Mouse (Mus musculus) layer of hippocampus, adult 9-10 months (tissue): ENCODE results near the gene Plxdc2.

ENCODE experiments used
- DNase-seq: peaks from one replicate; pipeline ENCODE4 v3.0.0; 2022; ENCODE audit warnings: low spot score

The Plxdc2 gene

GRCm38 (mm10) chr2:16356106-16356818 lies at the start of gene Plxdc2:
Gene Plxdc2, plus strand, starts transcription at chr2:16356304.
- peak; percentile 51 for DNase-seq

DNA sequence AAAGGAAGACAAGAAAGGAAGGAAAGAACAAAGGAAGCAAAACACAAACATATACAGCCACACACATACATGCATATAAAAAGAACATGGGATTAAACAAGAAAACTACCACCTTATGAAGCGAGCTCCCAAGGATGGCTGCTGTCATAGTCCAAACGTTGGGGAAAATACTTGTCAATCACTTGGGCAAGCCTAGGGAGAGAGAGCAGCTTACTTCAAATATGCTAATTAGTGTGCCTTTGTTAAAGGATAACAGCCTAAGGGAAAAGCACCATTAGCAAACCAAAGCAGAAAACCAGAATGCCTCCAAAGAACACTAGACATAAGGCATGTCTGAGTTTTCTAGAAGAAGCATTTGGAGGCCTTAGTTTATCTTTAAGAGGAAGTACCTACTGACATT lies 45.7 kb upstream of the Plxdc2 start:
- DNase-seq: no peak

DNA sequence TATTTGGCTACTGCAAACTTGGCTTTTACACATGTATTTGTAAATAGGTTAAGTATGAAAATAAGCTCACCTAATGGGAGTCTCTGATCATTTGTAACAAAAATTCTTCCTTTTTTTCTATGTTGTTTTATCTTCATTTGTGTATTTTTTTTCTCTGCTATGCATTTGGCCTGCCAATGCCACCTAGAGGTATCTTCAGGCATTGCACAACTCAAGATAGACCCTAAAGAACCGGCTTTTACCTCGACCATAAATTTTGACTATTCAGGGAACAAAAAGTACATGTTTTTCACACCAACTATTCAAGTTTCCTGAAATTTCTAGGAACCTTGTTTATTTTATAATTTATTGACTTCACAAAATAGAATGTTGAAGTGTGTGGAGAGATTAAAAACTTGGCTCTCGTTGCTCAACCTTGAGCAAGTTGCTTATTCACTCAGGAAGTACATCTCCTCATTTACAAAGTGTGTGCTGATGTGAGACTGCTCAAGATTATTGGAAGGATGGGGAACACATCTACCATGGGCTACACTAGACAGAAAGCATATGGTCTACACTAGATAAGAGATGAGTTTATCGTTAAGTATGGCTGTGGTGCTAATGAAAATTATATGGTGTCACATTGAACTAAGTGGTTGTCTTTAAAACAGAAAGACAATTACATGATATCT lies 43.6 kb upstream of the Plxdc2 start:
- peak; percentile 72 for DNase-seq

DNA sequence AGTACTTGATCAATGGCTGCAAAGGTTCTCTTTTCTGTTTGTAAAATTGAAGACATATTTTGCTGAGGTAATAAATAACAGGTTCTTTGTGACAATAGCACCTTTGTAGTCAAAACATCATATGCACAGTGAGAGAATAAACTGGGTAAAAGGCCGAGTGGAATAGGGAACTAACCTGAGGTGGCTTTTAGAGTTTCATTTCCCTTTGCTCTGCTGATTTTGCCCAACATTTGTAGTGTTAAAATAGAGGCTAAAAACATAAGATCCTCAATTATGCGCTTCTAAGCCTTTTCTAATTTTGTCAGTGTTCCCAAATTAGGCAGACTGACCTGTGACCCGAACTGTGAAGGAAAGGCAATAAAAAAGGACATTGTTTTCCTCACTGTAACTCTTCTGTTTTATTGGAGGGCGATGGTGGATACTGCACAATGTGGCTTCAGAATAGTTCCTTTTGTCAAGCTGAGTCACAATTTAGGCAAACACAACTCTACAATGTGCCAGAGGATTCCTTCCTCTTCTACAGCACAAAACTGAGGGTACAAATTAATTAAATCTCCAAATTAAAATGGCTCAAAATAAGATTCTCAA lies 20.8 kb upstream of the Plxdc2 start:
- DNase-seq: peak; percentile 48

DNA sequence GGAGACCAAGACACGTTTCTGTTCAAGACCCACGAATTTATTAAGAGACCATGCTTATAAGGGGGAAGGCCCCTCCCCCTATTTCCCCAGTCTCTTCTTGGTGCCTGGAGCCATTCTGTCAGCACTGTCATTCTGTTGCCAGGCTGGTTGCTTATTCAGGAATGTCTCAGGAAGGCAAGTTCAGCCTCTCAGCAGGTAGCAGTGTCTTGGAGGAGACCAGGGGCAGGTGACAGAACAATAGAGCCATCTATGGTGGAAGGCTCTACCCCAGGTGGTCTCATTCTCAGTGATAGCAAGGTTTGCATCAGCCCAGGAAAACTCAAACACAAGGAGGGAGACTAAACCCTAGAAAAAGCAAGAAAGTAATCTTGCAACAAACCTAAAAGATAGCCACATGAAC lies 11.5 kb upstream of the Plxdc2 start:
- DNase-seq: no peak

- DNase-seq: no peak
Observed at GRCm38 (mm10) chr2:16351106-16351505, 5.0 kb upstream of the Plxdc2 start.

DNA sequence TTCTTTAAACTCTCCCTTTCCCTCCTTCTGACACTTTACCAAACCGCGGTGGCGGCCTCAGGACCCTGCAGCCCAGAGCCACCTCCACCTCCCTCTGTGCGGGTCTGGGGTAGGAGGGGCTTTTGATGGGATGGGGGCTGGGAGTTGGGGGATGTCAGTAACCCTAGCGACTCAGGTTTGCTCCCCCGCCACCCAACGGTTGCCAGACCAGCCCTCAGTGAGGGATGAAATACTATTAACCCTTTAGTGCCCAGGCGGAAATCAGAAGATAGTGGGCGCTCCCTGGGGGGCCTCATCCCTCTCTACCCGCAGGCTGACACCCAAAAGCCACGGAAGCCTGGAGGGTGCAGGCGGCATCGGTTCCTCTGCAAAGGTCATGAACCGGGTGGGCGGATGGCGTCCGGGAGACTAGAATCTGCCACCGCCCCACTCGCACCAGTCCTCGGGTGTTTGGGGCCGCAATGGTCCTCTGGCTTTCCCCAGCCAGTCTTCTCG lies 446 bp upstream of the Plxdc2 start:
- no peak for DNase-seq

DNA sequence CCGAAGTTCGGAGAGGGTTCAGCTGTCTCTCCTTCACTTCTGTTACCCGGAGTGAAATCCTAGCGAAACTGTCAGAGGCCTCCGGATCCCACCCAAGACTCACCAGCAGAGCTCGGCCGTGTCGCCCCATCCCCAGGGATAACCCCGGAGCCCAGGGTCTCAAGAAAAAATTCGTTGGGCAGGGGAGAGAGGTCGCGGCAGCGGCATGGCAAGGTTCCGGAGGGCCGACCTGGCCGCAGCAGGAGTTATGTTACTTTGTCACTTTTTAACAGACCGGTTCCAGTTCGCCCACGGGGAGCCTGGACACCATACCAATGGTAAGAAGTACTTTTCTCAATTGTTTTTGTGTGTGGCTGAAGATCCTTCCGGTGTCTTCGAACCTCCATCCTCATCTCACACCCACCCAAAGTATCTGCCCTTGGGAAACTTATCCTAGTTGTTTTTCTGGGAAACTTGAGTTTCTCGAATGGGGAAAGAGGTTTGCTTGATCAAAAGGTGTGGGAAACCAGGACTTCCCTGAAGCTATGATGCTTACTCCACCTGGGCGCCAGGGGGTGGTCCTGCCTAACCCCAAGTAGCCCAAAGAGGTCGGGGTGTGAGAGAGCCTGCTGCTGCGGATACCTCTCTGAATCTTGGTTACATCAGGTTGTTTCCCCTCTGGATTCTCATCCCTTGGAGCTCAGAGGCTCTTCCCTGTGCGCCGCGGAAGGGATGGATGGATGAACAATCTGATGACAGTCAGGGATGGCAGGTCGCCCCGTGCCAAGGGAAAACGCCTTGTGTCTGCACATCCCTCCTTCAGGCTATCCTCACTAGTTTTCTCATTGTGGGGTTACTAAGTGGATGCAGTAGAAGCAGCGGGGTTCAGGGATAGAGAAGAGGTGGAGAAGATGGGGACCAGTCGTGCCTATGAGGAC lies 1.1 kb downstream of the Plxdc2 start:
- DNase-seq: no peak

GRCm38 (mm10) chr2:16357946-16358345 lies 1.8 kb downstream of the Plxdc2 start:
- no peak for DNase-seq

DNA sequence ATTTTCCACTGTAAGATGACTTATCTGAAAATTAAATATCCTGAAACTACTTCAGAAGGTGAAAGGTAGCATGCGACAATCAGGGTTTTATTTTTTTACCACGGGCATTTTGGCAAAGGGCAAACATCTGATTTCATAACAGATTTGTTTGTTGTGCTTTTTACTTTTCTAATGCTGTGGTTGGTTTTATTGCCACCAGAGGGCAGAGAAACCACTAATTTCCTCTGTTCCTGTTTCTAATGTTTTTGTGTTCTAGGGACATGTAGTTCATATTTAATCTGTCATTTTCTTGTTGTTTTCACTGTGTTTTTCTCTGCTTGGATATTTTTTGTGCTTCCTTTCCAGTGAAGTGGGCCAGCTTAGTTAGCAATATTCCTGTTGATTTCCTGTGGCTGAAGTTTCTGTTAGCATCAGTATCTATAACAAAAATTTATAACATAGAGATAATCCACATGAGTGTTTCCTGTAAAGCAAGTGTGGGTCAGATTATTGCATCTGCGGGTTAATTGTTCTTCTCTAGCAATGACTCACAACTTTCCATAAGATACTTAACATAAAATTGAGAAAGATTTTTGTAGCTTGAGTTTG lies 3.3 kb downstream of the Plxdc2 start:
- DNase-seq: peak; percentile 62

DNA sequence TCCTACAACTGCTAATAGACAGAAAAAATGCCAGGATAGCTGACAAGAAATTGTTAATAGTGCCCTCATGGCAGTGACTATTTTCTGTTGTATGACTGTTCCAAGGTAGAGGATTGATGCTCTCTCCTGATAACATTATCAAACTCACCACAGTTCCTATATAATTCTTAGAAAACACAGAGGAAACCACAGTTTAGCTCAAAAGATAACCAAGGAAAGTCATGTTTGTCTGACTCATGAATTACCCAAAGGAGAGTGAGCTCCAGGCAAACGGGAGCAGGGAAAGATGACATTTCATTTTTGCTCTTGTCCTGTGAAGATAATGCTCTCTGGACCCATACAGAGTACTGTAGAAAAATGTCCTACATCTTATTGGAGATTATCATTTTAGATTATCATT lies 8.6 kb downstream of the Plxdc2 start:
- no peak for DNase-seq

GRCm38 (mm10) chr2:16365830-16366401 lies 9.8 kb downstream of the Plxdc2 start:
- no peak for DNase-seq

DNA sequence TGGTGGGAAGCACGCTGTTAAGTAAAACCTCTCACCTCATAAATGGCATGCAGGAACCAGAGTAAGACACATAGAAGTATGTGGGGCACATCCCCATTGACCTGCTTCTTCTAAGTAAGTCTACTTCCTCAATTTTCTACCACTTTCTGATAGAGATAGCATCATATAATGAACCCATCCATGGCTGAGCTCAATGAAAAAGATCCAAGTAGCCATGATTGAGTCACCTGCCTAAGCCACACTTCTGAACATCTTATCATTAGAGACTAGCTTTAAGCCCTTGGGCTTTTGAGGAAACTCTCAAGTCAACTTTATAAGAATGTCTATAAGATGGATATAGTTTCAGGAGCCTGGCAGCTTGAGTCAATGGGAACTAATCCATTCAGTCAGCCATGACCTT lies 14.3 kb downstream of the Plxdc2 start:
- no peak for DNase-seq

- no peak for DNase-seq
Observed at GRCm38 (mm10) chr2:16374288-16374687, 18.2 kb downstream of the Plxdc2 start.

DNA sequence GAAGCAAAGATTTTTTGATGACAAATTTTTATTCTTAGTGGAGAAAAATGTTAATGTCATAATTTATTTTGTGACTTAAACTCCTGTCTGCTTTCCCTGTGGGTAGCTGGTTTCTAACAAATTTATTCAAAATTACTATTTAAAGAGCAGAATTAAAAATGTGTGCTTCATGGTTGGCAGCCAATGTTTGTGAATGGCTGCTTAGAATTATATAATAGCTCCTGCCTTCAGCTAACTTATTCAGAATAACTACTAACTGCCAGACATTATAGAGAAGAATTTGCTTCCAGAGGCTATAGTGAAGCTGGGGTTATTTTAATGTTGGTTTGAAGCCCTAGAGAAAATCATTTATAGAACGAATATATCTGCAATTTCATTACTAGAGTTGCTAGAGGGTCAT lies 30.1 kb downstream of the Plxdc2 start:
- DNase-seq: no peak

DNA sequence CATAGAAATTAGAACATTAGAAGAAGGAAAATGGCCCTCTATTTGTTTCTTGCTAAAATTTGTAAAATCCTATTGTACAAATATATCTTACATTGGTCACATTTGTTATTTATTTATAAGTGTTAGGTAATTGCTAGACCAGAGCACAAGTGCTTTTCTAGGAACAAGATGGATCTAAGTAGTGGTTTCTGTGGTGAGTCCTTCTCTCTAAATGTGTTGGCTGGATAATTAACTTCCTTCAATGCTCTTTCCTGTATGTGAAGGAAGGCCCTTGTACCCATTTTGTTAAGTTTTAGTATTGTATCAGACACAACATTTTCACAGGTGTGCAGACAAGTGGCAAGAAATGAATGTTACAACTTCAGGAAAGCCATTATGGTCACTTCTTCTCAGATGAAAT lies 30.6 kb downstream of the Plxdc2 start:
- DNase-seq: no peak

DNA sequence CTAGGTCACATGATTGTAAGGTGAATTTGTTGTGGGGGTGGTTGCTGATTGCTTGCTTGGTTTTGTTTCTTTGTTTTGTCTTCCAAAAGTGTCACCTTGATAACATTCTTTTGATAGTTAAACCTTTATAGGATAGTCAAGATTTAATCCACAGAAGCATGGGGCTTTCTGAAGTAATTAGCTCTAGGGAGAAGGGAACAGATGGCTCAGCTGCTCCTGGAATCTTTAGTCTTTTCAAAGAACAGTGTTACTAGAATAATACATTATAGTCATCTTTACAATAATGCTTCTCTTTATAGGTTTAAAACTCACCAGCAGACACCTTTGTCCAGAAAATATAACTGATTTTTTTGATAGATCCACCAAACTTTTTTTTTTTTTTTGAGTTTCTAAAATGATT lies 31.7 kb downstream of the Plxdc2 start:
- DNase-seq: no peak

- DNase-seq: no peak
Observed at GRCm38 (mm10) chr2:16397501-16397900, 41.4 kb downstream of the Plxdc2 start.

DNA sequence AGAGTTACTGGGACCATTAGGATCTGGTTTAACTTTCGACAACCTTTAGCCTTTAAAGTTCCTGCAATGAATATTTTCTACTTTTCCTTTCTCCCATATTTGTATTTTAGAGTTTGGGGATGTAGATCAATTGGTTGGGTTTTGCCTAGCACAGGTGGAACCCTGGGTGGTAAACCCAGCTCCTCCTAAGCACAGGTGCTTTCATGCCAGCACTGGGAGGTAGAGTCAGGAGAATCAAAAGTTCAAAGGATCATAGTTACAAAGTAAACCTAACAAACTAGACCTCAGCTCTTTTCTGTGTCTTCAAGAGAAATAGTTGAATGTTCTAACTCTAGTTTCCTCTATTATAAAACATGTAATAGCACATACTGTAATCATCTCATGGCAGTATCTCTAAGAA lies 41.9 kb downstream of the Plxdc2 start:
- DNase-seq: no peak

DNA sequence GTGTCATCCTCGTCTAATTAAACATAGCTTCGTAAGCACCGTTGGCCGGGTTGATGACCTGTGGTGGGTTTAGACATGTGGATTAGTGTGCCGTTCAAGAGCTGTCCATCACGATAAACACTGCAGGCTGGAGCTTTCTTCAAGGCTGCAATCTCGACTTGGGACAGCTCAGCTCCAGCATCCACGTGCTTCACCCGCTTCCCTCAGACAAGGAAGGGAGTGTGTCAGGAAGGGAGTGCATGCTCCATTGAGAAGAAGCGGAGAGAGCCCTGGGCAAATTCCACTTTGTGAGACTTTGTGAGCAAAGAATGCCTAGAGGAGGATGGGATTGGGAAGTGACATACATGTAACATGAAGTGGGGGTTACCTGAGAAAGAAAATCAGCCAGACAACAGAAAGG lies 42.8 kb downstream of the Plxdc2 start:
- DNase-seq: no peak

GRCm38 (mm10) chr2:16406508-16406907 lies 50.4 kb downstream of the Plxdc2 start:
- DNase-seq: no peak
